Mouse (Mus musculus): ENCODE data around the gene Nol12.

- TF ChIP-seq POLR2A (IDR thresholded peaks at IDR 0.05; ENCODE audit: insufficient read depth, low read depth, low read length) (no peak), CTCF (IDR thresholded peaks at IDR 0.05) (no peak), EP300 (IDR thresholded peaks at IDR 0.05; ENCODE audit: insufficient read depth, low read depth, low read length) (no peak)
Observed at GRCm38 (mm10) chr15:78925129-78925528, 9.6 kb upstream of the Nol12 start.

Measured in heart, adult 2 months (tissue).